21 mouse cellular contexts compared by ENCODE assay signal in genomic region chr19:22103865-22104264, GRCm38 (mm10). TPM values are rescaled to one million over a fixed set of nuclear protein-coding genes. Genes with fewer than 3 reads are reported as not detected.
A peak's percentile ranks its signal among the peaks of the same experiment; 100 is the strongest.
DNase-seq lines count a peak whose midpoint lies in the region; ATAC-seq and TF ChIP-seq lines count a peak whose summit lies in the region.
"Had no signal": no experiment of that assay in that cellular context is flagged by ENCODE, and none has a peak within 500 bp of the region (broad histone marks: within the 10 kb centered on the region; RNA-seq: fewer than 3 reads in every experiment).

No protein-coding gene starts in this region.

- H3K27me3 ChIP-seq in lung, embryonic 14.5 days (ENCODE audit: insufficient read depth, low read length) = no peaks in the 10 kb centered on the region
- no peaks in the 10 kb centered on the region for H3K27me3 ChIP-seq in lung, embryonic 16.5 days (ENCODE audit: control insufficient read depth, insufficient read depth, low read depth, low read length)
- no peaks in the 10 kb centered on the region for H3K27me3 ChIP-seq in lung, postnatal 0 days (replicated peaks; ENCODE audit: insufficient read depth, low read length)
- H3K27me3 ChIP-seq: CH12.LX had no signal

- 70% methylated on average over 4 of the region's 4 CpGs for WGBS in lung, embryonic 14.5 days
- WGBS in lung, embryonic 16.5 days = 56% methylated on average over 4 of the region's 4 CpGs
- WGBS in lung, adult 2 months = 65% methylated on average over 4 of the region's 4 CpGs
- WGBS in lung, postnatal 0 days = 59% methylated on average over 4 of the region's 4 CpGs

- no peaks in the 10 kb centered on the region for H3K9me3 ChIP-seq in lung, embryonic 14.5 days (ENCODE audit: low read depth, low read length)
- H3K9me3 ChIP-seq in lung, embryonic 16.5 days (ENCODE audit: control insufficient read depth, low read length) = no peaks in the 10 kb centered on the region
- H3K9me3 ChIP-seq in lung, postnatal 0 days (ENCODE audit: low read length) = no peaks in the 10 kb centered on the region
- H3K9me3 ChIP-seq: G1E had no signal

- H3K36me3 ChIP-seq in lung, embryonic 14.5 days (ENCODE audit: insufficient read depth) = no peaks in the 10 kb centered on the region
- no peaks in the 10 kb centered on the region for H3K36me3 ChIP-seq in lung, embryonic 16.5 days (ENCODE audit: control insufficient read depth, insufficient read depth, low read length)
- no peaks in the 10 kb centered on the region for H3K36me3 ChIP-seq in lung, postnatal 0 days (ENCODE audit: insufficient read depth, low read length)
- H3K36me3 ChIP-seq: G1E had no signal

- peak; percentile 8 for DNase-seq in lung, embryonic 14.5 days
- DNase-seq in lung, postnatal 36 days = no peak
- DNase-seq in lung, adult 2 months = no peak
- peak; percentile 61 for DNase-seq in lung, postnatal 0 days (ENCODE audit: low spot score)
- DNase-seq in lung, postnatal 25 days (ENCODE audit: low spot score) = no peak
- DNase-seq: adrenal gland, adult 2 months; adrenal gland, adult 8-10 months; adrenal gland, postnatal 10 days; adrenal gland, postnatal 14 days; adrenal gland, postnatal 25 days; adrenal gland, postnatal 36 days; B cell, adult 2 months; cerebellum, adult 11 months; cerebellum, adult 11-12 months; cerebellum, adult 18-20 months had no signal

- TF ChIP-seq EP300 in lung, postnatal 0 days (IDR thresholded peaks at IDR 0.05) = no peak

- H3K27ac ChIP-seq in lung, embryonic 14.5 days (ENCODE audit: low read depth) = no peak overlapping the region
- H3K27ac ChIP-seq in lung, embryonic 16.5 days (ENCODE audit: low read length) = no peak overlapping the region
- no peak overlapping the region for H3K27ac ChIP-seq in lung, postnatal 0 days (ENCODE audit: low read length)

- no peak for TF ChIP-seq POLR2A in lung, adult 2 months (IDR thresholded peaks at IDR 0.05; ENCODE audit: borderline replicate concordance, extremely low read depth, low read depth, low read length)

- H3K9ac ChIP-seq in lung, embryonic 14.5 days = no peak overlapping the region
- no peak overlapping the region for H3K9ac ChIP-seq in lung, embryonic 16.5 days (ENCODE audit: low read length)
- no peak overlapping the region for H3K9ac ChIP-seq in lung, postnatal 0 days (replicated peaks; ENCODE audit: low read depth)

- no peak for TF ChIP-seq CTCF in lung, embryonic 14.5 days (IDR thresholded peaks at IDR 0.05; ENCODE audit: low read depth)
- no peak for TF ChIP-seq CTCF in lung, adult 2 months (IDR thresholded peaks at IDR 0.05; ENCODE audit: insufficient read depth, low read length)
- no peak for TF ChIP-seq CTCF in lung, postnatal 0 days (IDR thresholded peaks at IDR 0.05)

- H3K4me2 ChIP-seq in lung, embryonic 14.5 days = no peak overlapping the region
- H3K4me2 ChIP-seq in lung, embryonic 16.5 days (ENCODE audit: low read depth, low read length) = no peak overlapping the region
- H3K4me2 ChIP-seq in lung, postnatal 0 days (replicated peaks; ENCODE audit: low read depth, low read length) = no peak overlapping the region

- ATAC-seq in lung, embryonic 14.5 days (ENCODE audit: insufficient read depth) = no peak
- ATAC-seq in lung, embryonic 16.5 days (ENCODE audit: low read depth) = peak; percentile 89
- ATAC-seq in lung, postnatal 0 days = peak; percentile 72
- ATAC-seq: activated CD4-positive, CD25-positive, alpha-beta regulatory T cell, adult 4 months; CD4-positive, CD25-positive, alpha-beta regulatory T cell, adult 4 months; Patski had no signal

- H3K4me1 ChIP-seq in lung, embryonic 14.5 days (ENCODE audit: insufficient read depth) = no peaks in the 10 kb centered on the region
- H3K4me1 ChIP-seq in lung, embryonic 16.5 days (replicated peaks; ENCODE audit: control insufficient read depth, insufficient read depth, low read length) = no peaks in the 10 kb centered on the region
- H3K4me1 ChIP-seq in lung, adult 2 months (ENCODE audit: control insufficient read depth, insufficient read depth, low read length) = peaks cover 2% of the 10 kb centered on the region; the same call in 1 of the 2 replicates
- no peaks in the 10 kb centered on the region for H3K4me1 ChIP-seq in lung, postnatal 0 days (ENCODE audit: insufficient read depth, low read depth, low read length)

- H3K4me3 ChIP-seq in lung, embryonic 14.5 days (ENCODE audit: low read depth, low read length) = no peak overlapping the region
- no peak overlapping the region for H3K4me3 ChIP-seq in lung, embryonic 16.5 days (ENCODE audit: low read length)
- no peak overlapping the region for H3K4me3 ChIP-seq in lung, adult 2 months (replicated peaks; ENCODE audit: extremely low read depth, low read depth, low read length)
- H3K4me3 ChIP-seq in lung, postnatal 0 days (ENCODE audit: low read depth, low read length) = no peak overlapping the region

RNA-seq across cellular contexts. Expression of gene Trpm3, which starts 35.0 kb away (rescaled TPM):
- 1.9 and 2.3 TPM in 2 replicates for polyA plus RNA-seq in lung, embryonic 14.5 days (2014; fragmentation: Nextera tagmentation; extraction: Ambion mirVana)
- 1.2 TPM in 2 replicates for polyA plus RNA-seq in lung, embryonic 16.5 days (2015; fragmentation: Nextera tagmentation; extraction: Ambion mirVana)
- polyA plus RNA-seq in lung, adult 2 months (2012; rRNA removed) = 0.02 and 0.12 TPM in 2 replicates
- 0.51 and 0.58 TPM in 2 replicates for polyA plus RNA-seq in lung, postnatal 0 days (2015; fragmentation: Nextera tagmentation; extraction: Ambion mirVana)
- polyA plus RNA-seq: G1E had no signal

Comparison
In these comparisons a context has a peak if more than half of its experiments do, and no peak if none do; other contexts are left out.
1. DNase-seq: peak in lung, embryonic 14.5 days (single experiment) and lung, postnatal 0 days (single experiment); none in lung, postnatal 36 days (single experiment), lung, adult 2 months (single experiment) and lung, postnatal 25 days (single experiment).